Mouse (Mus musculus) kidney, adult 18-20 months (tissue): ENCODE results near the gene Pramef17.
"Not testable (repeated sequence)": the region's sequence is repeated elsewhere in the genome, so short reads cannot be mapped to it uniquely, and the experiment has no call there.

Experiments
- DNase-seq: peaks from one replicate; pipeline ENCODE4 v3.0.0; 2021

Pramef17 gene

DNA sequence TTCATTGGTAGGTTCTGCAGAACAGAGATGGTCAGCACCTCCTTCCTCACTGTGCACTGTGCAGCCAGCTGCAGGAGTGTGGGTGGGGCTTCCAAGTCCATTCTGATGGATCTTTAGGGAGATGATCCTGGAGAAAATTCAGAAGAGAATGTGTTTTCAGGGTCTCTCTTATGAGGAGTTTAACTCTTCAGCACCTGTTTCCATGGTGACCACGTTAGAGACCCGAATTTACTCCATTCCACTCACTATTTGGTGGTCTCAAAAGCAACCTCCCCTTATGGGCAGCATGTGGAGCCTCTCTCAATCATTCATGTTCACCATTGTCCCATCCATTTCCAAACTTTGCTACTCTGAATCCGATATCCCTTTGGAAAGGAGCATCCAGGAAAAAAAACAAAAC is at the start of gene Pramef17:
Pramef17 (minus strand) TSS at position 101 of the 400 bp plus-strand sequence.
- DNase-seq, result not testable (repeated sequence)

DNA sequence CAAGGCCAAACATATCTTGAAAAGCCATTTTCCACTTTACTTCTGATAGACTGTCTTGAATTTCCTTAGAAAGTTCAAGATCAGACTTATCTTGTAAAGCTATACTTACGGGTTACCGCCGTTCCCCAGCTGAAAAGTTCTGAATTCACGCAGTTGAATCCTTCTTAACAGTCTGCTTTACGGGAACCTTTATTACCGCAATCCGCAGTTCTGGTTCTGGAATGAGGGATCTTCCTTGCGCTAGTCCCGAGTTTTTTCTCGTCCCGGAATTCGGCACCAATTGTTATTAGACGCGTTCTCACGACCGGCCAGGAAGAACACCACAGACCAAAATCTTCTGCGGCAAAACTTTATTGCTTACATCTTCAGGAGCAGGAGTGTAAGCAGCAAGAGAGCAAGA is 6.0 kb downstream of the Pramef17 start:
- DNase-seq, result peak; percentile 47

DNA sequence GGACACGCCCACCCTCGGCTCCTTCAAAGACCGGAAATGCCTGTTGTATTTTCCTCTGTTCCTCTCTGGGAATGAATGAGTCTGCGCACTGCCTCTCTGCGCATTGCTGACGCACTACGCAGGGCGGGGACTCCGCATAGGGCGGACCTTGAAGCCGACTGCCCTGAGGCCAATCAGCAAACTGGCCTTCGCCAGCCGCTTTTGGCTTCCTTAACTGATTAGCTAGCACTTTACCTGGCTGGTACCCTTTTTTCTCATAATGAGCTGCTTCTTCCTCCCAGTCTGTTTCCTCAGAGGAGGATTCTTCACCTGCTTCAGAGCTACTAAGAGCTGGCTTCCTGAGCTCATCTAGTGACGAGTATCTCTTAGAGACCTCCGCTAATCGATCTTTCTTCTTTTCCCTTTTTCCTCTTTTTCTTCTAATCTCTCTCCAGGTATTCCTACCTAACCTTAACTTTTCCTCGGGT is 6.7 kb downstream of the Pramef17 start:
- DNase-seq, result peak; percentile 38

DNA sequence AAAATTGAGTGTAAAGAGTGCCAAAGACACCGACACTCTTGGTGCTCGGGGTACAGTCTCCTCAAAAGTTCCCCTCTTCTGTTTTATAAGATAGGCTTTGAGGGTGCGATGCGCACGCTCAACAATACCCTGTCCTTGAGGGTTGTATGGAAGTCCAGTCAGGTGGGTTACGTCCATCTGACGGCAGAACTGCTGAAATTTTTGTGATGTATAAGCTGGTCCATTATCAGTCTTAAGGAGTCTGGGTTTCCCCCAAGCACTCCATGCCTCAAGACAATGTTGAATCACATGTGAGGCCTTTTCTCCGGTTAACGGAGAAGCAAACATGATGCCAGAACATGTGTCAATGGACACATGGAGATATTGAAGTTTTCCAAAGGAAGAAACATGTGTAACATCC is 8.4 kb downstream of the Pramef17 start:
- peak; percentile 36 for DNase-seq

DNA sequence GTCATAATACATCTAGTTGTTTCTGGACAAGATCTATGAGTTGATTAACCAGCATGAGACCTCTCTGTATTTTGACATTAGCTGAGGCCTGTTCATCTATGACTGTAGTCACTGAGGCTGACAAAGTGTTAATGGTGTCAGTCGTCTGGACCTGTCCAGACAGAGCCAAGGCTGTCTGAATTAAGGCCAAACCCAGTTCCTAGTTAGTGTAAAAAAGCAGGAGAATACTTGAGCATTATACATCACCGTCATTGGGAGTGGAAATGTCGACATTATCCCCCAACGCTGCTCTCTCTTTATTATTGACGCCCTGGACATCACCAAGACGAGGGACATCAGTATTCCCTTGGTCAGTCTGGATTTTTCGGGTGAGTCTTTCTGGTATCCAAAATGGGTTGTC is 9.0 kb downstream of the Pramef17 start:
- DNase-seq, result peak; percentile 14

DNA sequence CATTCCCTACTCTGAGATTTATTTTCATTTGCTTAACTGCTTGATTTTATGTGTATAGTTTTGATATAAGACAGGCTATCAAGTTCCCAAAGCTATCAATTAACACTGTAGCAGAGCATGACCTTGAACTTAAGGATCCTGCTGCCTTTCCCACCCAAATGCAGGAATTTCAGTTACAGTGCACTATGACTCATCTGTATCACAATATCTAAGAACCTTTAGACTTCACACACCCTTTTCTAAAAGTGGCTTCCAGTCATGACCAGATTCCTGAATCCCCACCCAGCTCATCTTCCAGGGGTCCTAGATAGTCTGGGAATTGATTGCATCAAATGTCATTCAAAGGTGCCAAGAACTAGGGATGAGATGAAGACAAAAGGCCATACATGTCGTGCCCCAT is 10.7 kb downstream of the Pramef17 start:
- DNase-seq, result not testable (repeated sequence)

DNA sequence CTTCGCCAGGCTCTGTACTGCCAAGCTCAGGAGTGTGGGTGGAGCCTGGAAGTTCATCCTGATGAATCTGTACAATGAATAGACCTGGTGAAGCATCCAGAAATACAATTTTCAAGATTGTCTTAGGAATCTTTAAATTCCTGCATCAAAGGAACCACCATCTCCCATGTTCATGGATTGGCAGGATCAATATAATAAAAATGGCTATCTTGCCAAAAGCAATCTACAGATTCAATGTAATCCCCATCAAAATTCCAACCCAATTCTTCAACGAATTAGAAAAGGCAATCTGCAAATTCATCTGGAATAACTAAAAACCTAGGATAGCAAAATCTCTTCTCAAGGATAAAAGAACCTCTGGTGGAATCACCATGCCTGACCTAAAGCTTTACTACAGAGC is 27.3 kb downstream of the Pramef17 start, which contains the start of gene Gm13101:
Gm13101 (minus strand) TSS at position 101 of the 400 bp plus-strand sequence.
- DNase-seq, result not testable (repeated sequence)

DNA sequence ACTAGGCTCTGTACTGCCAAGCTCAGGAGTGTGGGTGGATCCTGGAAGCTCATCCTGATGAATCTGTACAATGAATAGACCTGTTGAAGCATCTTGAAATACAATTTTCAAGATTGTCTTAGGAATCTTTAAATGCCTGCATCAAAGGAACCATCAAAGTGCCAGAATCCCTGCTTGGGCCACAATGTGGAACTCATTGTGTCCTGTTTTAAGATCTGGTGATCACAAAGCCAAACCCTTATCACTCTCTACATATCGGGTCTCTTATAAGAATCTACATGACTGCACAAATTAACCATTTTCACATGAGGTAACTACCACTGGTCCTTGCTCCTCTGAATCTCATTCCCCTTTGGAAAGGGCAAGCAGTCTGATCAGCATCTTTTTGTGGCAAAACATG is 43.3 kb downstream of the Pramef17 start, which contains the start of gene Pramef25:
Pramef25 (minus strand) TSS at position 101 of the 400 bp plus-strand sequence.
- DNase-seq, result not testable (repeated sequence)
